Mouse (Mus musculus) MEL (cell line): ENCODE data around the gene Icam1. TPM values are rescaled to one million over a fixed set of nuclear protein-coding genes. Genes with fewer than 3 reads are reported as not detected.

Source experiments
- DNase-seq: peaks from one replicate; pipeline ENCODE4 v3.0.0; 2011; ENCODE audit warnings: low read depth, low spot score
- H3K27ac ChIP-seq: 2 replicates; pipeline ENCODE4 v1.5.1; 2012; ENCODE audit warnings: low read depth, mild to moderate bottlenecking, control low read depth, low read length, moderate library complexity; ENCODE audit not compliant: control insufficient read depth
- H3K27me3 ChIP-seq, 2 experiments: fragments of 150-350 bp in 1 of 2; sonication (generic) in 1 of 2; 2 replicates each; pipeline ENCODE4 v1.6.1; 2012; ENCODE audit warnings: low read length in 2 of 2, mild to moderate bottlenecking in 2 of 2, improper control_type of control experiment in 1 of 2, moderate library complexity in 1 of 2; ENCODE audit not compliant: insufficient read depth in 2 of 2, control insufficient read depth in 1 of 2
- H3K36me3 ChIP-seq, 2 experiments: 2 replicates each; pipeline ENCODE4 v1.6.1; 2012 to 2014; ENCODE audit warnings: low read length in 2 of 2, improper control_type of control experiment in 1 of 2, inconsistent platforms in 1 of 2, mild to moderate bottlenecking in 1 of 2; ENCODE audit not compliant: insufficient read depth in 2 of 2, control insufficient read depth in 1 of 2
- H3K4me1 ChIP-seq, 2 experiments: fragments of 150-350 bp in 1 of 2; sonication (generic) in 1 of 2; 2 replicates each; pipeline ENCODE4 v1.6.1; 2012; ENCODE audit warnings: low read length in 2 of 2, improper control_type of control experiment in 1 of 2, mild to moderate bottlenecking in 1 of 2; ENCODE audit not compliant: insufficient read depth in 2 of 2, control insufficient read depth in 1 of 2
- H3K4me3 ChIP-seq, 2 experiments: fragments of 150-350 bp in 1 of 2; sonication (generic) in 1 of 2; 2 replicates each; pipeline ENCODE4 v1.5.1; 2012; ENCODE audit warnings: low read depth in 2 of 2, low read length in 2 of 2, mild to moderate bottlenecking in 2 of 2, moderate library complexity in 2 of 2, control low read depth in 1 of 2, improper control_type of control experiment in 1 of 2; ENCODE audit not compliant: control insufficient read depth in 1 of 2, insufficient read depth in 1 of 2
- H3K79me2 ChIP-seq: 2 replicates; pipeline ENCODE4 v1.6.1; 2012; ENCODE audit warnings: mild to moderate bottlenecking, low read length, moderate library complexity; ENCODE audit not compliant: control insufficient read depth, poor library complexity, insufficient read depth
- H3K9ac ChIP-seq: 2 replicates; pipeline ENCODE4 v1.6.1; 2012; ENCODE audit warnings: low read depth, mild to moderate bottlenecking, control low read depth, low read length, moderate library complexity; ENCODE audit not compliant: control insufficient read depth, poor library complexity, severe bottlenecking
- H3K9me3 ChIP-seq: fragments of 150-350 bp; sonication (generic); replicated peaks from 2 replicates; pipeline ENCODE4 v1.6.1; 2012; ENCODE audit warnings: mild to moderate bottlenecking, low read length, improper control_type of control experiment, moderate library complexity; ENCODE audit not compliant: insufficient read depth
- BHLHE40 ChIP-seq: IDR thresholded peaks from 2 replicates; pipeline ENCODE4 v1.6.1; 2012; ENCODE audit warnings: low read depth, mild to moderate bottlenecking, inconsistent platforms, low read length, improper control_type of control experiment, borderline replicate concordance
- CHD1 ChIP-seq: IDR thresholded peaks from 2 replicates; pipeline ENCODE4 v1.6.1; 2012; ENCODE audit warnings: low read depth, mild to moderate bottlenecking, inconsistent platforms, low read length, improper control_type of control experiment
- CHD2 ChIP-seq: IDR thresholded peaks from 2 replicates; pipeline ENCODE4 v1.6.1; 2011; ENCODE audit warnings: low read length, improper control_type of control experiment
- ELF1 ChIP-seq: IDR thresholded peaks from 2 replicates; pipeline ENCODE4 v1.6.1; 2014; ENCODE audit warnings: low read depth, mild to moderate bottlenecking, inconsistent platforms, low read length, improper control_type of control experiment, moderate library complexity
- GABPA ChIP-seq: IDR thresholded peaks from 2 replicates; pipeline ENCODE4 v1.6.1; 2012; ENCODE audit warnings: low read depth, mild to moderate bottlenecking, inconsistent platforms, low read length, improper control_type of control experiment, moderate library complexity
- JUND ChIP-seq: IDR thresholded peaks from 2 replicates; pipeline ENCODE4 v1.6.1; 2011; ENCODE audit warnings: low read depth, mild to moderate bottlenecking, improper control_type of control experiment, low read length
- MXI1 ChIP-seq: IDR thresholded peaks from 2 replicates; pipeline ENCODE4 v1.6.1; 2011; ENCODE audit warnings: mild to moderate bottlenecking, low read depth, low read length, improper control_type of control experiment
- NELFE ChIP-seq: IDR thresholded peaks from 2 replicates; pipeline ENCODE4 v1.6.1; 2011; ENCODE audit warnings: low read depth, low read length, improper control_type of control experiment
- SIN3A ChIP-seq: IDR thresholded peaks from 2 replicates; pipeline ENCODE4 v1.6.1; 2012; ENCODE audit warnings: low read length, improper control_type of control experiment, inconsistent platforms
- TBP ChIP-seq: IDR thresholded peaks from 2 replicates; pipeline ENCODE4 v1.8.0; 2011; ENCODE audit warnings: low read depth, low read length, improper control_type of control experiment
- TCF12 ChIP-seq: IDR thresholded peaks from 2 replicates; pipeline ENCODE4 v1.6.1; 2014; ENCODE audit warnings: low read depth, mild to moderate bottlenecking, inconsistent platforms, low read length, improper control_type of control experiment, moderate library complexity
- UBTF ChIP-seq: IDR thresholded peaks from 2 replicates; pipeline ENCODE4 v1.6.1; 2012; ENCODE audit warnings: low read depth, mild to moderate bottlenecking, inconsistent platforms, low read length, improper control_type of control experiment, moderate library complexity, borderline replicate concordance; ENCODE audit not compliant: insufficient read depth
- USF1 ChIP-seq: IDR thresholded peaks from 2 replicates; pipeline ENCODE4 v1.6.1; 2014; ENCODE audit warnings: low read depth, mild to moderate bottlenecking, inconsistent platforms, low read length, improper control_type of control experiment, moderate library complexity
- USF2 ChIP-seq, 2 experiments: IDR thresholded peaks; 2 replicates each; pipeline ENCODE4 v1.6.1; 2011 to 2012; ENCODE audit warnings: improper control_type of control experiment in 2 of 2, low read length in 2 of 2, borderline replicate concordance in 1 of 2, inconsistent platforms in 1 of 2, low read depth in 1 of 2, mild to moderate bottlenecking in 1 of 2; ENCODE audit not compliant: insufficient read depth in 1 of 2
- ZC3H11A ChIP-seq: IDR thresholded peaks from 2 replicates; pipeline ENCODE4 v1.6.1; 2012; ENCODE audit warnings: low read depth, mild to moderate bottlenecking, inconsistent platforms, low read length, improper control_type of control experiment
- ZNF384 ChIP-seq: IDR thresholded peaks from 2 replicates; pipeline ENCODE4 v1.6.1; 2012; ENCODE audit warnings: low read depth, mild to moderate bottlenecking, inconsistent platforms, low read length, improper control_type of control experiment
- polyA plus RNA-seq, 2 experiments: library from polyadenylated mRNA; stranded (reverse) in 1 of 2; unstranded in 1 of 2; fragments of >175 nt in 1 of 2; fragments of >200 nt in 1 of 2; gene quantifications; 2 replicates each; pipeline versions ENCODE4 v1.2.1 to v1.2.4; 2012; ENCODE audit warnings: low replicate concordance in 2 of 2, low read depth in 1 of 2; ENCODE audit not compliant: insufficient read length in 2 of 2, insufficient read depth in 1 of 2, missing spikeins in 1 of 2
- total RNA-seq: library from RNA; depleted of rRNA; stranded (reverse); fragments of 300-350 nt; gene quantifications from 2 replicates; pipeline ENCODE4 v1.2.3, GENCODE M21; 2012

Icam1 gene
- total and polyA plus RNA-seq, 3 experiments: 26.0 to 31.0 TPM; not detected in 1

- Histone ChIP-seq H3K4me3 (peak overlapping the region; percentile 59), H3K27me3 (no peaks in the 10 kb centered on the region), H3K36me3 (peaks cover 0 to 34% of the 10 kb centered on the region in 2 experiments; a peak in 2 of 4 replicates), H3K9me3 (no peaks in the 10 kb centered on the region), H3K9ac (peak overlapping the region; percentile 65), H3K4me1 (peaks cover 20 to 49% of the 10 kb centered on the region in 2 experiments), H3K27ac (peak overlapping the region; percentile 10)
- peak; percentile 83 for DNase-seq
- TF ChIP-seq TBP: peak; percentile 9
- no peak for TF ChIP-seq UBTF
- no peak for TF ChIP-seq ZC3H11A
- TF ChIP-seq, all 39 proteins: peak for 1
- peaks cover 11% of the 10 kb centered on the region for H3K79me2 ChIP-seq
Measured at GRCm38 (mm10) chr9:21016331-21017176, 769 bp downstream of the Icam1 start.

- peak; percentile 52 for DNase-seq
- no peaks in the 10 kb centered on the region for H3K27me3 ChIP-seq
- H3K79me2 ChIP-seq: peaks cover 11% of the 10 kb centered on the region
- TF ChIP-seq NELFE: no peak
- no peak for TF ChIP-seq MXI1
- TF ChIP-seq USF1: no peak
- TF ChIP-seq SIN3A: no peak
- no peak for TF ChIP-seq GABPA
- no peak for TF ChIP-seq ZC3H11A
- TF ChIP-seq CHD1: no peak
- TF ChIP-seq TCF12: no peak
- no peak for TF ChIP-seq CHD2
- no peak for TF ChIP-seq JUND
- TF ChIP-seq BHLHE40: no peak
- TF ChIP-seq USF2 (IDR thresholded peaks at IDR 0.05; ENCODE audit: borderline replicate concordance in 1 of 2, insufficient read depth in 1 of 2, low read depth in 1 of 2, low read length in 2 of 2): no peak
- no peak for TF ChIP-seq ZNF384
- no peak for TF ChIP-seq ELF1
- H3K9me3 ChIP-seq: no peaks in the 10 kb centered on the region
- H3K4me3 ChIP-seq: peak overlapping the region; percentile 59
- peaks cover 0 to 29% of the 10 kb centered on the region in 2 experiments; a peak in 2 of 4 replicates for H3K36me3 ChIP-seq
- no peak overlapping the region for H3K27ac ChIP-seq
- peaks cover 14 to 43% of the 10 kb centered on the region in 2 experiments for H3K4me1 ChIP-seq
- peak overlapping the region; percentile 60 for H3K9ac ChIP-seq
Measured at GRCm38 (mm10) chr9:21017177-21017575, 1.4 kb downstream of the Icam1 start.
